Mouse (Mus musculus): ENCODE measurements around the gene Secisbp2l. TPM values are rescaled to one million over a fixed set of nuclear protein-coding genes. Genes with fewer than 3 reads are reported as not detected.

Secisbp2l gene
- total RNA-seq (2014; rRNA removed; ENCODE audit: low replicate concordance): 15.6 and 44.3 TPM in 2 replicates
- polyA plus RNA-seq (2015; fragmentation: Nextera tagmentation; extraction: Ambion mirVana): 9.9 and 10.5 TPM in 2 replicates

DNA sequence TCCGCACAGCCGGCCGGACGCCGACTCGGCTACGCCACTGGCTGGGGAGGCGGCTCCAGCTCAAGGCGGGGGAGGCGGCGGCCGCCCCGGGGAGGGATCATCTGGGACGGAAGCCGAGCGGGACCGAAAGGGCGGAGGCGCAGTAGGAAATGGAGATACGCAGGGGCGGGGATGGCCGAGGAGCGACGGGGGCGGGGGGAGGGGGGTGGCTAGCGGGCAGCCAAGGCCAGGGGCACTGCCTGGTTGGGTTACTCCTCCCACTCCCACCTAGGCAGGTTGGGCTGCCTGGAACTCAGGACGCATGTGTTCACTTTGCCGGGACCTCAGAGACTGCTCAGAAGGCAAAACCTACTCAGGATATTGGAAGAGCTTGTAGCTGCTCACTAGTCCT lies at the start of gene Secisbp2l:
TSS of gene Secisbp2l (minus strand) at position 152 of the 391 bp plus-strand sequence.
- H3K4me3 ChIP-seq (ENCODE audit: low read depth, low read length): peak within 1 kb of the TSS; percentile 84
- no peaks in the 10 kb centered on the region for H3K27me3 ChIP-seq (ENCODE audit: control insufficient read depth, insufficient read depth, low read length)
- H3K36me3 ChIP-seq (replicated peaks; ENCODE audit: control insufficient read depth, insufficient read depth, low read length): no peaks in the 10 kb centered on the region; the same call in 1 of the 2 replicates
- under 1% methylated on average over 28 of the region's 28 CpGs for whole genome bisulfite sequencing
- peak within 1 kb of the TSS; percentile 90 for H3K9ac ChIP-seq (replicated peaks; ENCODE audit: low read depth, low read length)
- ATAC-seq (ENCODE audit: insufficient read depth, low read depth): peak; percentile 96
- H3K27ac ChIP-seq (ENCODE audit: low read depth): peak within 1 kb of the TSS; percentile 93
- no peaks in the 10 kb centered on the region for H3K9me3 ChIP-seq (replicated peaks; ENCODE audit: control insufficient read depth, low read length)
- H3K4me1 ChIP-seq (ENCODE audit: control insufficient read depth, insufficient read depth): peaks cover 23% of the 10 kb centered on the region
- H3K4me2 ChIP-seq (ENCODE audit: low read depth, low read length): peak within 1 kb of the TSS; percentile 68
- TF ChIP-seq CTCF (IDR thresholded peaks at IDR 0.05; ENCODE audit: low read depth) (no peak), EP300 (IDR thresholded peaks at IDR 0.05; ENCODE audit: low read depth) (no peak)
- DNase-seq (ENCODE audit: low spot score): peak; percentile 93

- H3K27me3 ChIP-seq (ENCODE audit: control insufficient read depth, insufficient read depth, low read length): no peaks in the 10 kb centered on the region
- no peak overlapping the region for H3K4me3 ChIP-seq (ENCODE audit: low read depth, low read length)
- H3K9me3 ChIP-seq (replicated peaks; ENCODE audit: control insufficient read depth, low read length): no peaks in the 10 kb centered on the region
- DNase-seq (ENCODE audit: low spot score) (no peak), ATAC-seq (ENCODE audit: insufficient read depth, low read depth) (no peak)
- no peak overlapping the region for H3K4me2 ChIP-seq (ENCODE audit: low read depth, low read length)
- TF ChIP-seq CTCF (IDR thresholded peaks at IDR 0.05; ENCODE audit: low read depth) (no peak), EP300 (IDR thresholded peaks at IDR 0.05; ENCODE audit: low read depth) (no peak)
- no peaks in the 10 kb centered on the region for H3K4me1 ChIP-seq (ENCODE audit: control insufficient read depth, insufficient read depth)
- no peak overlapping the region for H3K9ac ChIP-seq (replicated peaks; ENCODE audit: low read depth, low read length)
- WGBS: 82% methylated on average over 2 of the region's 2 CpGs
- peaks cover 44% of the 10 kb centered on the region for H3K36me3 ChIP-seq (replicated peaks; ENCODE audit: control insufficient read depth, insufficient read depth, low read length)
- H3K27ac ChIP-seq (ENCODE audit: low read depth): no peak overlapping the region
Observed at GRCm38 (mm10) chr2:125829924-125830323, 47.3 kb upstream of the Secisbp2l start.

GRCm38 (mm10) chr2:125827898-125828297 lies 45.2 kb upstream of the Secisbp2l start:
- H3K27me3 ChIP-seq (ENCODE audit: control insufficient read depth, insufficient read depth, low read length): no peaks in the 10 kb centered on the region
- H3K27ac ChIP-seq (ENCODE audit: low read depth): no peak overlapping the region
- no peaks in the 10 kb centered on the region for H3K4me1 ChIP-seq (ENCODE audit: control insufficient read depth, insufficient read depth)
- ATAC-seq (ENCODE audit: insufficient read depth, low read depth): no peak
- DNase-seq (ENCODE audit: low spot score): no peak
- H3K36me3 ChIP-seq (replicated peaks; ENCODE audit: control insufficient read depth, insufficient read depth, low read length): peaks cover 27% of the 10 kb centered on the region
- no peak overlapping the region for H3K9ac ChIP-seq (replicated peaks; ENCODE audit: low read depth, low read length)
- H3K4me3 ChIP-seq (ENCODE audit: low read depth, low read length): no peak overlapping the region
- no peak for TF ChIP-seq CTCF (IDR thresholded peaks at IDR 0.05; ENCODE audit: low read depth)
- no peak for TF ChIP-seq EP300 (IDR thresholded peaks at IDR 0.05; ENCODE audit: low read depth)
- no peaks in the 10 kb centered on the region for H3K9me3 ChIP-seq (replicated peaks; ENCODE audit: control insufficient read depth, low read length)
- WGBS: 74% methylated on average over 4 of the region's 4 CpGs
- H3K4me2 ChIP-seq (ENCODE audit: low read depth, low read length): no peak overlapping the region

DNA sequence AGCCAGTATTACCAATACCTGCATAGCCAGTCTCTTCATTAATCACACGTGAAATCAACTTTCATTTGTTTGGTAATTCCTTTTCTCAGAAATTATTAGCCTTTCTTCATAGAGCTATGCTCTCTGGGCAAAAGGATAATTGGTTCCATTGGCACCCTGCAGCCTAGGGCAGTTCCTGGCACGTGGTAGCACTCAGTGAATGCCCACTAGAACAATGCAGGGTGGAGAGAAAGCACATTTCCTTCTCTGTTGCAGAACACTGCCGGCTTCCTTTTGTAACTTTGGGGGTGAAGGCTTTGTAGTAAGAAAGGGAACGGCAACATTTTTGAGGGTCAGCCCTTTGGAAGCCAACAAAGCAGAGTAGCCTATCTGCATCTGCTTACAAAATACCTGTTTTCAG lies 43.5 kb upstream of the Secisbp2l start:
- WGBS: 69% methylated on average over 4 of the region's 4 CpGs
- Histone ChIP-seq H3K36me3 (replicated peaks; ENCODE audit: control insufficient read depth, insufficient read depth, low read length) (0 out of 2 replicates have a peak, but pooled peaks cover 12% of the 10 kb centered on the region), H3K27me3 (ENCODE audit: control insufficient read depth, insufficient read depth, low read length) (no peaks in the 10 kb centered on the region), H3K27ac (ENCODE audit: low read depth) (no peak overlapping the region), H3K4me3 (ENCODE audit: low read depth, low read length) (no peak overlapping the region), H3K4me2 (ENCODE audit: low read depth, low read length) (no peak overlapping the region), H3K9me3 (replicated peaks; ENCODE audit: control insufficient read depth, low read length) (no peaks in the 10 kb centered on the region), H3K4me1 (ENCODE audit: control insufficient read depth, insufficient read depth) (no peaks in the 10 kb centered on the region), H3K9ac (replicated peaks; ENCODE audit: low read depth, low read length) (no peak overlapping the region)
- TF ChIP-seq EP300 (IDR thresholded peaks at IDR 0.05; ENCODE audit: low read depth) (no peak), CTCF (IDR thresholded peaks at IDR 0.05; ENCODE audit: low read depth) (no peak)
- no peak for DNase-seq (ENCODE audit: low spot score)
- ATAC-seq (ENCODE audit: insufficient read depth, low read depth): no peak

GRCm38 (mm10) chr2:125820397-125820796 lies 37.7 kb upstream of the Secisbp2l start:
- H3K4me1 ChIP-seq (ENCODE audit: control insufficient read depth, insufficient read depth): no peaks in the 10 kb centered on the region
- H3K27ac ChIP-seq (ENCODE audit: low read depth): no peak overlapping the region
- no peak for TF ChIP-seq EP300 (IDR thresholded peaks at IDR 0.05; ENCODE audit: low read depth)
- TF ChIP-seq CTCF (IDR thresholded peaks at IDR 0.05; ENCODE audit: low read depth): no peak
- H3K4me3 ChIP-seq (ENCODE audit: low read depth, low read length): no peak overlapping the region
- no peak overlapping the region for H3K4me2 ChIP-seq (ENCODE audit: low read depth, low read length)
- no peaks in the 10 kb centered on the region for H3K9me3 ChIP-seq (replicated peaks; ENCODE audit: control insufficient read depth, low read length)
- no peak overlapping the region for H3K9ac ChIP-seq (replicated peaks; ENCODE audit: low read depth, low read length)
- no peaks in the 10 kb centered on the region for H3K36me3 ChIP-seq (replicated peaks; ENCODE audit: control insufficient read depth, insufficient read depth, low read length)
- ATAC-seq (ENCODE audit: insufficient read depth, low read depth) (no peak), DNase-seq (ENCODE audit: low spot score) (no peak)
- WGBS: 75% methylated on average over 4 of the region's 4 CpGs
- no peaks in the 10 kb centered on the region for H3K27me3 ChIP-seq (ENCODE audit: control insufficient read depth, insufficient read depth, low read length)

DNA sequence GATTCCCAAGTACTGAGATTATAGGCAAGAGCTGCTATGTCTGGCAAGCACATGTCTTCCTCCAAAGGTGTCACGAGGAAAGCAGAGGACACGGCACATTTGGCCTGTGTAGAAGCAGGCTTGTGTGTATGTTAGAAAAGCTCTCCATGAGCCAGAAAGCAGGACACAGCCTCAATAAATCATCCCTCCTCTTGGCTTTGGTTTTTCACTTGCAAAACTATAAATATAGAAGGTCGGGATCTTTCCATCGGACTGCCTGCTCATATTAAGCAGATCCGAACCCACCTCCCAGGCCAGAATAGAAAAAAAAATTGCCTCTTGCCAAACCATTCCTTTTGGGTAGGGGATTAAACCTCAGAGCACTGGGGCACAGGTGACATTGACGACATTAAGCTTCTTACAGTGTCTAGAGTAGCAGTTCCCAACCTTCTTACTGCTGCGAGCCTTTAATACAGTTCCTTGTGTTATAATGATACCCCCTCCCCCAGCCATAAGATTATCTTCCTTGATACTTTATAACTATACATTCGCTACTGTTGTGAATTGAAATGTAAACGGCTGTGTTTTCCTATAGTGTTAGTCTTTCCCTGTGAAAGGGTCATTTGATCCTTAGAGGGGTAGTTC lies 31.4 kb upstream of the Secisbp2l start:
- Histone ChIP-seq H3K9ac (replicated peaks; ENCODE audit: low read depth, low read length) (no peak overlapping the region), H3K4me1 (ENCODE audit: control insufficient read depth, insufficient read depth) (no peaks in the 10 kb centered on the region), H3K4me3 (ENCODE audit: low read depth, low read length) (no peak overlapping the region), H3K36me3 (replicated peaks; ENCODE audit: control insufficient read depth, insufficient read depth, low read length) (no peaks in the 10 kb centered on the region), H3K27ac (ENCODE audit: low read depth) (no peak overlapping the region), H3K9me3 (replicated peaks; ENCODE audit: control insufficient read depth, low read length) (no peaks in the 10 kb centered on the region), H3K27me3 (ENCODE audit: control insufficient read depth, insufficient read depth, low read length) (no peaks in the 10 kb centered on the region), H3K4me2 (ENCODE audit: low read depth, low read length) (no peak overlapping the region)
- DNase-seq (ENCODE audit: low spot score) (no peak), ATAC-seq (ENCODE audit: insufficient read depth, low read depth) (no peak)
- 67% methylated on average over 9 of the region's 9 CpGs for WGBS
- TF ChIP-seq CTCF (IDR thresholded peaks at IDR 0.05; ENCODE audit: low read depth) (no peak), EP300 (IDR thresholded peaks at IDR 0.05; ENCODE audit: low read depth) (no peak)

Data from heart, postnatal 0 days (tissue).